Mouse (Mus musculus): ENCODE data around the gene Sparc. TPM values are rescaled to one million over a fixed set of nuclear protein-coding genes. Genes with fewer than 3 reads are reported as not detected.

Gene Sparc
- polyA plus RNA-seq, 1 experiment from 2014 or later, result 2,158 TPM

GRCm38 (mm10) chr11:55405601-55406469, 17.1 kb downstream of the Sparc start:
- peak; percentile 46; the same call in 1 of the 2 replicates for ATAC-seq (ENCODE audit: insufficient read depth, low FRiP score)
- Histone ChIP-seq H3K27me3 (ENCODE audit: control insufficient read depth, insufficient read depth, low read length) (no peaks in the 10 kb centered on the region), H3K4me2 (ENCODE audit: low read depth, low read length) (no peak overlapping the region), H3K9me3 (replicated peaks; ENCODE audit: control insufficient read depth, low read length) (no peaks in the 10 kb centered on the region), H3K4me1 (ENCODE audit: control insufficient read depth, insufficient read depth, low read length) (no peaks in the 10 kb centered on the region), H3K4me3 (replicated peaks; ENCODE audit: low read length) (no peak overlapping the region), H3K9ac (ENCODE audit: low read length) (no peak overlapping the region), H3K36me3 (ENCODE audit: control insufficient read depth, insufficient read depth, low read length) (peaks cover 33% of the 10 kb centered on the region; the same call in 1 of the 2 replicates), H3K27ac (ENCODE audit: low read length) (peak overlapping the region; percentile 78)
- WGBS, result 54% methylated on average over 8 of the region's 8 CpGs

- no peaks in the 10 kb centered on the region for H3K9me3 ChIP-seq (replicated peaks; ENCODE audit: control insufficient read depth, low read length)
- H3K27me3 ChIP-seq (ENCODE audit: control insufficient read depth, insufficient read depth, low read length), result no peaks in the 10 kb centered on the region
- H3K9ac ChIP-seq (ENCODE audit: low read length), result no peak overlapping the region
- no peak for ATAC-seq (ENCODE audit: insufficient read depth, low FRiP score)
- H3K36me3 ChIP-seq (ENCODE audit: control insufficient read depth, insufficient read depth, low read length), result peaks cover 33% of the 10 kb centered on the region; the same call in 1 of the 2 replicates
- no peak overlapping the region for H3K4me2 ChIP-seq (ENCODE audit: low read depth, low read length)
- H3K4me1 ChIP-seq (ENCODE audit: control insufficient read depth, insufficient read depth, low read length), result no peaks in the 10 kb centered on the region
- H3K27ac ChIP-seq (ENCODE audit: low read length), result peak overlapping the region; percentile 78
- no peak overlapping the region for H3K4me3 ChIP-seq (replicated peaks; ENCODE audit: low read length)
- 81% methylated on average over 9 of the region's 9 CpGs for WGBS
Observed at GRCm38 (mm10) chr11:55404659-55405457, 18.1 kb downstream of the Sparc start.

GRCm38 (mm10) chr11:55400863-55401262, 22.1 kb downstream of the Sparc start:
- H3K4me1 ChIP-seq (ENCODE audit: control insufficient read depth, insufficient read depth, low read length), result no peaks in the 10 kb centered on the region
- H3K9me3 ChIP-seq (replicated peaks; ENCODE audit: control insufficient read depth, low read length), result no peaks in the 10 kb centered on the region
- WGBS, result 80% methylated on average over 2 of the region's 2 CpGs
- no peaks in the 10 kb centered on the region for H3K27me3 ChIP-seq (ENCODE audit: control insufficient read depth, insufficient read depth, low read length)
- no peak overlapping the region for H3K4me2 ChIP-seq (ENCODE audit: low read depth, low read length)
- H3K27ac ChIP-seq (ENCODE audit: low read length), result no peak overlapping the region; the same call in 1 of the 2 replicates
- H3K9ac ChIP-seq (ENCODE audit: low read length), result no peak overlapping the region
- peak; percentile 79; the same call in 1 of the 2 replicates for ATAC-seq (ENCODE audit: insufficient read depth, low FRiP score)
- no peak overlapping the region for H3K4me3 ChIP-seq (replicated peaks; ENCODE audit: low read length)
- peaks cover 16% of the 10 kb centered on the region for H3K36me3 ChIP-seq (ENCODE audit: control insufficient read depth, insufficient read depth, low read length)

- Histone ChIP-seq H3K36me3 (ENCODE audit: control insufficient read depth, insufficient read depth, low read length) (peaks cover 16% of the 10 kb centered on the region; the same call in 1 of the 2 replicates), H3K4me1 (ENCODE audit: control insufficient read depth, insufficient read depth, low read length) (no peaks in the 10 kb centered on the region), H3K4me3 (replicated peaks; ENCODE audit: low read length) (no peak overlapping the region), H3K9ac (ENCODE audit: low read length) (no peak overlapping the region), H3K27ac (ENCODE audit: low read length) (no peak overlapping the region), H3K4me2 (ENCODE audit: low read depth, low read length) (no peak overlapping the region), H3K9me3 (replicated peaks; ENCODE audit: control insufficient read depth, low read length) (no peaks in the 10 kb centered on the region), H3K27me3 (ENCODE audit: control insufficient read depth, insufficient read depth, low read length) (no peaks in the 10 kb centered on the region)
- ATAC-seq (ENCODE audit: insufficient read depth, low FRiP score), result no peak
- WGBS, result 87% methylated on average over 8 of the region's 8 CpGs
Observed at GRCm38 (mm10) chr11:55398371-55398770, 24.6 kb downstream of the Sparc start.

GRCm38 (mm10) chr11:55397441-55397840, 25.5 kb downstream of the Sparc start:
- no peaks in the 10 kb centered on the region for H3K27me3 ChIP-seq (ENCODE audit: control insufficient read depth, insufficient read depth, low read length)
- 77% methylated on average over 9 of the region's 9 CpGs for WGBS
- peaks cover 13% of the 10 kb centered on the region; the same call in 1 of the 2 replicates for H3K36me3 ChIP-seq (ENCODE audit: control insufficient read depth, insufficient read depth, low read length)
- H3K4me1 ChIP-seq (ENCODE audit: control insufficient read depth, insufficient read depth, low read length), result no peaks in the 10 kb centered on the region
- peak overlapping the region; percentile 9; the same call in 1 of the 2 replicates for H3K27ac ChIP-seq (ENCODE audit: low read length)
- no peak overlapping the region for H3K4me2 ChIP-seq (ENCODE audit: low read depth, low read length)
- no peak overlapping the region for H3K4me3 ChIP-seq (replicated peaks; ENCODE audit: low read length)
- H3K9me3 ChIP-seq (replicated peaks; ENCODE audit: control insufficient read depth, low read length), result no peaks in the 10 kb centered on the region
- H3K9ac ChIP-seq (ENCODE audit: low read length), result no peak overlapping the region
- no peak for ATAC-seq (ENCODE audit: insufficient read depth, low FRiP score)

- no peaks in the 10 kb centered on the region for H3K4me1 ChIP-seq (ENCODE audit: control insufficient read depth, insufficient read depth, low read length)
- H3K27me3 ChIP-seq (ENCODE audit: control insufficient read depth, insufficient read depth, low read length), result no peaks in the 10 kb centered on the region
- no peaks in the 10 kb centered on the region for H3K9me3 ChIP-seq (replicated peaks; ENCODE audit: control insufficient read depth, low read length)
- H3K4me2 ChIP-seq (ENCODE audit: low read depth, low read length), result no peak overlapping the region
- WGBS, result 80% methylated on average over 2 of the region's 2 CpGs
- no peak overlapping the region for H3K27ac ChIP-seq (ENCODE audit: low read length)
- no peak overlapping the region for H3K9ac ChIP-seq (ENCODE audit: low read length)
- peaks cover 13% of the 10 kb centered on the region; the same call in 1 of the 2 replicates for H3K36me3 ChIP-seq (ENCODE audit: control insufficient read depth, insufficient read depth, low read length)
- no peak overlapping the region for H3K4me3 ChIP-seq (replicated peaks; ENCODE audit: low read length)
- ATAC-seq (ENCODE audit: insufficient read depth, low FRiP score), result no peak
Observed at GRCm38 (mm10) chr11:55397036-55397435, 25.9 kb downstream of the Sparc start.

GRCm38 (mm10) chr11:55395073-55395642, 27.8 kb downstream of the Sparc start:
- Histone ChIP-seq H3K27me3 (ENCODE audit: control insufficient read depth, insufficient read depth, low read length) (no peaks in the 10 kb centered on the region), H3K4me1 (ENCODE audit: control insufficient read depth, insufficient read depth, low read length) (no peaks in the 10 kb centered on the region), H3K9me3 (replicated peaks; ENCODE audit: control insufficient read depth, low read length) (no peaks in the 10 kb centered on the region), H3K4me2 (ENCODE audit: low read depth, low read length) (no peak overlapping the region), H3K27ac (ENCODE audit: low read length) (no peak overlapping the region; the same call in 1 of the 2 replicates), H3K4me3 (replicated peaks; ENCODE audit: low read length) (no peak overlapping the region), H3K9ac (ENCODE audit: low read length) (no peak overlapping the region), H3K36me3 (ENCODE audit: control insufficient read depth, insufficient read depth, low read length) (peaks cover 13% of the 10 kb centered on the region; the same call in 1 of the 2 replicates)
- ATAC-seq (ENCODE audit: insufficient read depth, low FRiP score), result no peak
- 70% methylated on average over 7 of the region's 7 CpGs for WGBS

- Histone ChIP-seq H3K4me1 (ENCODE audit: control insufficient read depth, insufficient read depth, low read length) (no peaks in the 10 kb centered on the region), H3K9ac (ENCODE audit: low read length) (no peak overlapping the region), H3K4me3 (replicated peaks; ENCODE audit: low read length) (no peak overlapping the region), H3K4me2 (ENCODE audit: low read depth, low read length) (no peak overlapping the region), H3K27me3 (ENCODE audit: control insufficient read depth, insufficient read depth, low read length) (no peaks in the 10 kb centered on the region), H3K36me3 (ENCODE audit: control insufficient read depth, insufficient read depth, low read length) (peaks cover 13% of the 10 kb centered on the region; the same call in 1 of the 2 replicates), H3K27ac (ENCODE audit: low read length) (no peak overlapping the region; the same call in 1 of the 2 replicates), H3K9me3 (replicated peaks; ENCODE audit: control insufficient read depth, low read length) (no peaks in the 10 kb centered on the region)
- no peak for ATAC-seq (ENCODE audit: insufficient read depth, low FRiP score)
- 70% methylated on average over 6 of the region's 6 CpGs for WGBS
Observed at GRCm38 (mm10) chr11:55394592-55394991, 28.4 kb downstream of the Sparc start.

All from stomach, embryonic 16.5 days (tissue).